Mouse (Mus musculus) liver, embryonic 16.5 days (tissue): ENCODE results near the gene Casq2. TPM values are rescaled to one million over a fixed set of nuclear protein-coding genes. Genes with fewer than 3 reads are reported as not detected.

Experiments
- ATAC-seq: fragments of 200-750 bp; cut with Nextera tagmentation; 2 replicates; pipeline ENCODE4 v1.8.0; 2017; ENCODE audit warnings: low read depth, mild to moderate bottlenecking, moderate number of reproducible peaks, moderate library complexity
- H3K27ac ChIP-seq: fragments of 300-500 bp; sonication (generic); 2 replicates; pipeline ENCODE4 v1.5.1; 2014; ENCODE audit warnings: mild to moderate bottlenecking, low read length
- H3K27me3 ChIP-seq: fragments of 300-500 bp; sonication (generic); 2 replicates; pipeline ENCODE4 v1.6.1; 2014; ENCODE audit warnings: low read depth, low read length, mixed read lengths; ENCODE audit not compliant: control insufficient read depth, insufficient read depth
- H3K36me3 ChIP-seq: fragments of 300-500 bp; sonication (generic); 2 replicates; pipeline ENCODE4 v1.6.1; 2014; ENCODE audit warnings: mild to moderate bottlenecking; ENCODE audit not compliant: control insufficient read depth, insufficient read depth
- H3K4me1 ChIP-seq: fragments of 300-500 bp; sonication (generic); 2 replicates; pipeline ENCODE4 v1.6.1; 2014; ENCODE audit warnings: low read depth, low read length, mixed read lengths; ENCODE audit not compliant: control insufficient read depth
- H3K4me2 ChIP-seq: fragments of 300-500 bp; sonication (generic); 2 replicates; pipeline ENCODE4 v1.6.1; 2014; ENCODE audit warnings: low read depth, low read length, mixed read lengths
- H3K4me3 ChIP-seq: fragments of 300-500 bp; sonication (generic); 2 replicates; pipeline ENCODE4 v1.5.1; 2014; ENCODE audit warnings: low read depth, mild to moderate bottlenecking, low read length
- H3K9ac ChIP-seq: fragments of 300-500 bp; sonication (generic); 2 replicates; pipeline ENCODE4 v1.6.1; 2014; ENCODE audit warnings: low read depth, low read length
- H3K9me3 ChIP-seq: fragments of 300-500 bp; sonication (generic); replicated peaks from 2 replicates; pipeline ENCODE4 v1.6.1; 2016; ENCODE audit warnings: low read length; ENCODE audit not compliant: control insufficient read depth
- WGBS: fragments of 180-500 bp; shearing (Covaris S2); extraction: QIAGEN DNeasy Blood & Tissue Kit; methylation state at CpG from one replicate; pipeline ENCODE4 v1.1.7; 2014; ENCODE audit not compliant: insufficient replicate concordance; 5-methylcytosine and 5-hydroxymethylcytosine counted together
- polyA plus RNA-seq: library from polyadenylated mRNA; unstranded; fragments of >200 nt; fragmentation: Nextera tagmentation; extraction: Ambion mirVana; gene quantifications from 2 replicates; pipeline ENCODE4 v1.2.1, GENCODE M21; 2015

The Casq2 gene
- polyA plus RNA-seq, 1 experiment from 2014 or later: 7.8 TPM

GRCm38 (mm10) chr3:102055878-102056277 is 30.3 kb upstream of the Casq2 start:
- WGBS: 65% methylated on average over 4 of the region's 4 CpGs
- ATAC-seq: no peak

GRCm38 (mm10) chr3:102060065-102060464 is 26.1 kb upstream of the Casq2 start:
- no peaks in the 10 kb centered on the region for H3K9me3 ChIP-seq
- no peaks in the 10 kb centered on the region for H3K36me3 ChIP-seq
- no peaks in the 10 kb centered on the region; the same call in 1 of the 2 replicates for H3K4me1 ChIP-seq
- no peak overlapping the region for H3K4me2 ChIP-seq
- ATAC-seq: no peak
- H3K4me3 ChIP-seq: no peak overlapping the region
- no peaks in the 10 kb centered on the region for H3K27me3 ChIP-seq
- 44% methylated on average over 6 of the region's 6 CpGs for WGBS
- no peak overlapping the region for H3K27ac ChIP-seq
- H3K9ac ChIP-seq: no peak overlapping the region

More at GRCm38 (mm10) chr3:102055878-102056277, 30.3 kb upstream of the Casq2 start:
- no peak overlapping the region for H3K4me2 ChIP-seq
- H3K9ac ChIP-seq: no peak overlapping the region
- no peaks in the 10 kb centered on the region for H3K36me3 ChIP-seq
- H3K4me3 ChIP-seq: no peak overlapping the region
- no peaks in the 10 kb centered on the region; the same call in 1 of the 2 replicates for H3K27me3 ChIP-seq
- no peaks in the 10 kb centered on the region for H3K9me3 ChIP-seq
- no peaks in the 10 kb centered on the region for H3K4me1 ChIP-seq
- no peak overlapping the region for H3K27ac ChIP-seq

GRCm38 (mm10) chr3:102061923-102062670 is 24.1 kb upstream of the Casq2 start:
- no peak overlapping the region for H3K9ac ChIP-seq
- no peaks in the 10 kb centered on the region for H3K27me3 ChIP-seq
- no peaks in the 10 kb centered on the region; the same call in 1 of the 2 replicates for H3K4me1 ChIP-seq
- 23% methylated on average over 14 of the region's 14 CpGs for WGBS
- no peak overlapping the region for H3K4me2 ChIP-seq
- ATAC-seq: 0 out of 2 replicates have a peak, but pooled peaks have one; percentile 16
- no peak overlapping the region for H3K4me3 ChIP-seq
- no peaks in the 10 kb centered on the region for H3K9me3 ChIP-seq
- no peak overlapping the region for H3K27ac ChIP-seq
- no peaks in the 10 kb centered on the region for H3K36me3 ChIP-seq

DNA sequence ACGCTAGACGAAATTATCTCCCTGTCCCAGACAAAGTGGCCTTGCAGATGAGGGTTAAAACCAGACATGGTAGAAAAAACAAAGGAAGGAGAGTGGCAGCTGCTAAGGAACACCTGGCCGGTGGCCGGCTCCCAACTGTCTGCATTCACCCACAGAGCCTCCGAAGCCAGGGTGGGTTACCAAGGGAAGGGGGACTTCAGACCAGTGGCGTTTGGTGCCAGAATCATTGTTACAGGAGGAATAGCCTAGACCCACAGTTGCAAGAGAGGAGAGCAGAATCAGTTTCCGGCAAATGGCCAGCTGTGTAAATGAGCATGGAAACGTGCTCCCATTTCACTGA is 23.6 kb upstream of the Casq2 start:
- H3K9ac ChIP-seq: no peak overlapping the region
- no peaks in the 10 kb centered on the region for H3K27me3 ChIP-seq
- H3K4me3 ChIP-seq: no peak overlapping the region
- no peak for ATAC-seq
- no peak overlapping the region for H3K27ac ChIP-seq
- no peaks in the 10 kb centered on the region for H3K9me3 ChIP-seq
- 32% methylated on average over 8 of the region's 8 CpGs for WGBS
- H3K4me2 ChIP-seq: no peak overlapping the region
- H3K36me3 ChIP-seq: no peaks in the 10 kb centered on the region
- no peaks in the 10 kb centered on the region; the same call in 1 of the 2 replicates for H3K4me1 ChIP-seq

- Histone ChIP-seq H3K4me2 (no peak overlapping the region), H3K36me3 (no peaks in the 10 kb centered on the region), H3K27ac (no peak overlapping the region), H3K4me3 (no peak overlapping the region), H3K9me3 (no peaks in the 10 kb centered on the region), H3K9ac (no peak overlapping the region), H3K27me3 (no peaks in the 10 kb centered on the region), H3K4me1 (no peaks in the 10 kb centered on the region; the same call in 1 of the 2 replicates)
- no peak; the same call in 1 of the 2 replicates for ATAC-seq
- WGBS: 56% methylated on average over 10 of the region's 10 CpGs
These were observed 22.7 kb upstream of the Casq2 start for GRCm38 (mm10) chr3:102063273-102064120.

GRCm38 (mm10) chr3:102064566-102064965 is 21.6 kb upstream of the Casq2 start:
- 57% methylated on average over 6 of the region's 6 CpGs for WGBS
- no peaks in the 10 kb centered on the region for H3K27me3 ChIP-seq
- H3K27ac ChIP-seq: no peak overlapping the region
- no peak overlapping the region for H3K4me3 ChIP-seq
- no peaks in the 10 kb centered on the region for H3K9me3 ChIP-seq
- no peak overlapping the region for H3K9ac ChIP-seq
- no peaks in the 10 kb centered on the region; the same call in 1 of the 2 replicates for H3K4me1 ChIP-seq
- ATAC-seq: no peak
- H3K4me2 ChIP-seq: no peak overlapping the region
- no peaks in the 10 kb centered on the region for H3K36me3 ChIP-seq

DNA sequence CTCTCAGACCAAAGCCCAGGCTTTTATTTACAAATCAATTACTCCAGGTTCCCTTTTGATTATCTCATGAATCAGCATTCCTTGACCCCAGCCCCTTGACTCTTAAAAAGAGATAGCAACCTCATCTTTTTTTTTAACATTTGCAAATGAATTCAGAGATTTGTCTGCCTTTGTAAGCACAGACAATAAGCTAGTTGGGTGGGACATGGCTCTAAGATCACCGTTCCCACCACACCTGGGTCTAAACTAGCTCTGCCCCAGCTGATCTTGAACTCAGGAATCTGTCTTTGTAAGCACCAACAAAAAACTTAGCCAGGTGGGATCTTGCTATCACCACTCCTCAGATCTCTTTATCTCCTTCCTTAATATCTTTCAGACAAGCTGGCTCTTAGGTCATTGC is 18.9 kb upstream of the Casq2 start:
- H3K9ac ChIP-seq: no peak overlapping the region
- H3K4me3 ChIP-seq: no peak overlapping the region
- 58% methylated on average over 1 of the region's 1 CpGs for WGBS
- no peaks in the 10 kb centered on the region; the same call in 1 of the 2 replicates for H3K4me1 ChIP-seq
- H3K27ac ChIP-seq: no peak overlapping the region
- no peaks in the 10 kb centered on the region for H3K27me3 ChIP-seq
- H3K4me2 ChIP-seq: no peak overlapping the region
- no peaks in the 10 kb centered on the region for H3K9me3 ChIP-seq
- H3K36me3 ChIP-seq: no peaks in the 10 kb centered on the region
- ATAC-seq: no peak

DNA sequence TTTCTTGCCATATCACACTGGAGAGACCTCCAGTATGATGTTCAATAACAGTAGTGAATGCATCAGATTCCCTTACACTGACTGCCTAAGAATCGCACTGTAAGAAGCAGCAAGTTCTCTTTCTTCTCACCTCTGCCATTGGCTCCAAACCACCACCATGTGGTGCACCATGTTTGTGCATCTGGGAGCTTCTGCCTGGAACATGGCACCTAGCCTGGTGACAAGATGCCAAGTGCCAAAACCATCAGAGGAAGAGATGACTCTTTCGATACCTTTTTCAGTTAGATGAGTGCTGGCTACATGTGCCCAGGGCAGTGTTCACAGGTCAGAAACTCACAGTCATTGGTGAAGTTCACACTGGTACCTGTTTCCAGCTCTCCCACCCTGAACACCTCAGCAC is 18.4 kb upstream of the Casq2 start:
- no peaks in the 10 kb centered on the region for H3K4me1 ChIP-seq
- H3K27ac ChIP-seq: no peak overlapping the region
- ATAC-seq: no peak
- no peaks in the 10 kb centered on the region for H3K36me3 ChIP-seq
- no peak overlapping the region for H3K4me2 ChIP-seq
- WGBS: 67% methylated on average over 2 of the region's 2 CpGs
- H3K4me3 ChIP-seq: no peak overlapping the region
- H3K9ac ChIP-seq: no peak overlapping the region
- no peaks in the 10 kb centered on the region for H3K9me3 ChIP-seq
- H3K27me3 ChIP-seq: no peaks in the 10 kb centered on the region

GRCm38 (mm10) chr3:102069260-102069659 is 17.0 kb upstream of the Casq2 start:
- no peaks in the 10 kb centered on the region for H3K9me3 ChIP-seq
- WGBS: 61% methylated on average over 4 of the region's 4 CpGs
- H3K36me3 ChIP-seq: no peaks in the 10 kb centered on the region
- no peak overlapping the region for H3K27ac ChIP-seq
- H3K4me1 ChIP-seq: no peaks in the 10 kb centered on the region
- no peak overlapping the region for H3K9ac ChIP-seq
- H3K4me2 ChIP-seq: no peak overlapping the region
- H3K27me3 ChIP-seq: no peaks in the 10 kb centered on the region
- no peak for ATAC-seq
- H3K4me3 ChIP-seq: no peak overlapping the region
